In genomic region chrX:17571271-17571620, GRCm38 (mm10) we compare ENCODE assay signal across 8 mouse cellular contexts. TPM values are rescaled to one million over a fixed set of nuclear protein-coding genes. Genes with fewer than 3 reads are reported as not detected.
DNase-seq lines count a peak whose midpoint lies in the region; ATAC-seq and TF ChIP-seq lines count a peak whose summit lies in the region.

No protein-coding gene starts in this region.

- H3K36me3 ChIP-seq in erythroblast, embryonic 14.5 days (ENCODE audit: control insufficient read depth): no peaks in the 10 kb centered on the region
- no peaks in the 10 kb centered on the region for H3K36me3 ChIP-seq in thymus, adult 2 months (ENCODE audit: control insufficient read depth, insufficient read depth, low read length)
- H3K36me3 ChIP-seq in liver, embryonic 13.5 days: no peaks in the 10 kb centered on the region

- DNase-seq in thymus, adult 2 months: no peak
- DNase-seq in thymus, postnatal 0 days (ENCODE audit: low spot score): no peak
- no peak for DNase-seq in liver, embryonic 13.5 days
- DNase-seq in urinary bladder, postnatal 25 days (ENCODE audit: low spot score): no peak
- DNase-seq in layer of hippocampus, postnatal 25 days (ENCODE audit: extremely low spot score in 1 of 2, low spot score in 1 of 2): no peak
- no peak for DNase-seq in retina, postnatal 1 day

- peak overlapping the region; percentile 80 for H3K4me3 ChIP-seq in erythroblast, embryonic 14.5 days (replicated peaks)
- peak overlapping the region; percentile 97 for H3K4me3 ChIP-seq in thymus, adult 2 months (ENCODE audit: control insufficient read depth, insufficient read depth, low read length)
- H3K4me3 ChIP-seq in liver, embryonic 13.5 days (replicated peaks): peak overlapping the region; percentile 67

- peaks cover 3% of the 10 kb centered on the region for H3K4me1 ChIP-seq in erythroblast, embryonic 14.5 days (ENCODE audit: control insufficient read depth)
- no peaks in the 10 kb centered on the region for H3K4me1 ChIP-seq in thymus, adult 2 months (replicated peaks; ENCODE audit: control insufficient read depth, insufficient read depth, low read length)
- no peaks in the 10 kb centered on the region for H3K4me1 ChIP-seq in liver, embryonic 13.5 days (replicated peaks)

- peak overlapping the region; percentile 69; the same call in 1 of the 2 replicates for H3K27ac ChIP-seq in thymus, adult 2 months (ENCODE audit: control insufficient read depth, insufficient read depth, low read length)
- peak overlapping the region; percentile 68 for H3K27ac ChIP-seq in liver, embryonic 13.5 days

- no peak for ATAC-seq in erythroblast, adult 5-6 weeks (replicated peaks; ENCODE audit: low FRiP score, poor library complexity, severe bottlenecking)
- no peak for ATAC-seq in liver, embryonic 13.5 days (ENCODE audit: low read depth)

- peak overlapping the region; percentile 62 for H3K4me2 ChIP-seq in liver, embryonic 13.5 days

- no peak for TF ChIP-seq CTCF in thymus, adult 2 months (IDR thresholded peaks at IDR 0.05; ENCODE audit: borderline replicate concordance, control insufficient read depth, extremely low read depth, insufficient read depth, low read length, poor library complexity)

- no peak for TF ChIP-seq POLR2A in thymus, adult 2 months (IDR thresholded peaks at IDR 0.05; ENCODE audit: control insufficient read depth, extremely low read depth, insufficient read depth, low read length, poor library complexity)

- H3K27me3 ChIP-seq in erythroblast, embryonic 14.5 days (ENCODE audit: control insufficient read depth): no peaks in the 10 kb centered on the region
- no peaks in the 10 kb centered on the region for H3K27me3 ChIP-seq in thymus, adult 2 months (ENCODE audit: control insufficient read depth, insufficient read depth, low read length)
- H3K27me3 ChIP-seq in liver, embryonic 13.5 days: no peaks in the 10 kb centered on the region

- H3K9me3 ChIP-seq in erythroblast, embryonic 14.5 days (ENCODE audit: control insufficient read depth, low read length): no peaks in the 10 kb centered on the region
- H3K9me3 ChIP-seq in liver, embryonic 13.5 days (replicated peaks): no peaks in the 10 kb centered on the region

- peak overlapping the region; percentile 72 for H3K9ac ChIP-seq in liver, embryonic 13.5 days

- WGBS in thymus, adult 2 months: 38% methylated on average over 10 of the region's 10 CpGs
- 33% methylated on average over 10 of the region's 10 CpGs for WGBS in liver, embryonic 13.5 days (ENCODE audit: insufficient replicate concordance)

RNA-seq across cellular contexts. Expression of gene Fundc1, which starts 0.9 kb away (rescaled TPM):
- polyA plus RNA-seq in erythroblast, embryonic 14.5 days (2012): 0.14 and 0.29 TPM in 2 replicates
- 12.9 and 17.1 TPM in 2 replicates for total RNA-seq in erythroblast, adult 5-6 weeks (2015; ENCODE audit: low replicate concordance)
- total RNA-seq in erythroblast, adult 5-6 weeks (2017; ENCODE audit: low replicate concordance): 5.2 and 6.1 TPM in 2 replicates
- 7.9 and 8.1 TPM in 2 replicates for polyA plus RNA-seq in thymus, adult 2 months (2012; rRNA removed)
- 70.9 and 72.2 TPM in 2 replicates for polyA plus RNA-seq in thymus, postnatal 0 days (2015; fragmentation: Nextera tagmentation; extraction: Ambion mirVana)
- polyA plus RNA-seq in liver, embryonic 13.5 days (2015; fragmentation: Nextera tagmentation; extraction: Ambion mirVana): 16.9 and 21.7 TPM in 2 replicates
- 10 to 100 TPM; 40.5 to 44.1 TPM for total RNA-seq in layer of hippocampus, postnatal 25 days (2021)
